Mouse (Mus musculus): ENCODE data around the gene Foxa2.

Gene Foxa2

GRCm38 (mm10) chr2:148046799-148047165 is at the start of gene Foxa2:
TSS of gene Foxa2 (minus strand) at chr2:148046969.
- no peak for DNase-seq (ENCODE audit: low spot score in 2 of 2)

- no peak for DNase-seq (ENCODE audit: low spot score in 2 of 2)
Observed at GRCm38 (mm10) chr2:148092089-148092488, 45.3 kb upstream of the Foxa2 start.

GRCm38 (mm10) chr2:148091657-148092056 is 44.9 kb upstream of the Foxa2 start:
- no peak for DNase-seq (ENCODE audit: low spot score in 2 of 2)

- no peak for DNase-seq (ENCODE audit: low spot score in 2 of 2)
Observed at GRCm38 (mm10) chr2:148090071-148090470, 43.3 kb upstream of the Foxa2 start.

- DNase-seq (ENCODE audit: low spot score in 2 of 2), result peak; percentile 22
Observed at GRCm38 (mm10) chr2:148085529-148085928, 38.8 kb upstream of the Foxa2 start.

- no peak for DNase-seq (ENCODE audit: low spot score in 2 of 2)
Observed at GRCm38 (mm10) chr2:148085126-148085525, 38.4 kb upstream of the Foxa2 start.

- peak; percentile 27 to 35 for DNase-seq (ENCODE audit: low spot score in 2 of 2)
Observed at GRCm38 (mm10) chr2:148082283-148082682, 35.5 kb upstream of the Foxa2 start.

- no peak for DNase-seq (ENCODE audit: low spot score in 2 of 2)
Observed at GRCm38 (mm10) chr2:148060705-148061104, 13.9 kb upstream of the Foxa2 start.

GRCm38 (mm10) chr2:148053411-148053810 is 6.6 kb upstream of the Foxa2 start:
- DNase-seq (ENCODE audit: low spot score in 2 of 2), result no peak

GRCm38 (mm10) chr2:148048484-148049129 is 1.8 kb upstream of the Foxa2 start:
- peak in 1 of 2 experiments; percentile 54 for DNase-seq (ENCODE audit: low spot score in 2 of 2)

- DNase-seq (ENCODE audit: low spot score in 2 of 2), result no peak
Observed at GRCm38 (mm10) chr2:148047611-148048010, 842 bp upstream of the Foxa2 start.

- DNase-seq (ENCODE audit: low spot score in 2 of 2), result no peak
Observed at GRCm38 (mm10) chr2:148045937-148046798, 601 bp downstream of the Foxa2 start.

- DNase-seq (ENCODE audit: low spot score in 2 of 2), result no peak
Observed at GRCm38 (mm10) chr2:148045543-148045936, 1.2 kb downstream of the Foxa2 start.

GRCm38 (mm10) chr2:148044877-148045539 is 1.8 kb downstream of the Foxa2 start:
- no peak for DNase-seq (ENCODE audit: low spot score in 2 of 2)

- DNase-seq (ENCODE audit: low spot score in 2 of 2), result no peak
Observed at GRCm38 (mm10) chr2:148043976-148044876, 2.5 kb downstream of the Foxa2 start.

GRCm38 (mm10) chr2:148043271-148043975 is 3.3 kb downstream of the Foxa2 start:
- no peak for DNase-seq (ENCODE audit: low spot score in 2 of 2)

GRCm38 (mm10) chr2:148042126-148042640 is 4.6 kb downstream of the Foxa2 start:
- DNase-seq (ENCODE audit: low spot score in 2 of 2), result no peak

- no peak for DNase-seq (ENCODE audit: low spot score in 2 of 2)
Observed at GRCm38 (mm10) chr2:148041381-148041780, 5.4 kb downstream of the Foxa2 start.

GRCm38 (mm10) chr2:148040236-148041121 is 6.3 kb downstream of the Foxa2 start:
- no peak for DNase-seq (ENCODE audit: low spot score in 2 of 2)

Data from right cerebral cortex, postnatal 10 days (tissue).